Mouse (Mus musculus) adrenal gland, postnatal 10 days (tissue): Measurements from ENCODE around the gene H2al1a. TPM values are rescaled to one million over a fixed set of nuclear protein-coding genes. Genes with fewer than 3 reads are reported as not detected.
"Not testable (repeated sequence)": the region's sequence is repeated elsewhere in the genome, so short reads cannot be mapped to it uniquely, and the experiment has no call there.

Source experiments
- DNase-seq: peaks from one replicate; pipeline ENCODE4 v3.0.0; 2021; ENCODE audit warnings: mixed read lengths
- long read RNA-seq, 2 experiments: library from polyadenylated mRNA; stranded (forward); transcript quantifications; one replicate each; pipeline ENCODE4 v2.0.0; 2021
- total RNA-seq, 2 experiments: library from RNA; stranded (reverse); gene quantifications; 2 replicates each; pipeline ENCODE4 v1.2.3; 2021

Gene H2al1a
- total RNA-seq, result not detected
- long read RNA-seq, experiment 1, result 0 reads
- long read RNA-seq, experiment 2, result 0 reads

DNA sequence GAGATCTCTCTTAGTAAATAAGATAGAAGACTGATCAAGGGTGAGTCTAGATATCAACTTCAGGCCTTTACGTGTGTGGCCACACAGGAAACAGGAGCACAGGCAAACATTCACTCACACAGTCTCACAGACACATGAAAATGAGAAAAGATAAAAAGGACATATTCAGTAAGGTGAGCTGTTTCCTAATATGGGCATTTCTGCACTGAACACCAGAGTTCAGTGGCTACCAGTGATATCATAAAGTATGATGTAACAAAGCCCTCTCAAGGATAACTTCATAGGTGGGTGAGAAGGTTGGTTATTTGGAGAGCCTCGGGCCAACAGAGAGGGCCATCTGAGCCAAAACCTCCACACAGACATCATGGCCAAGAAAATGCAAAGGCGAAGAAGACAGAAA is at the start of gene H2al1a:
TSS of gene H2al1a (plus strand) at position 301 of the 400 bp plus-strand sequence.
- DNase-seq, result not testable (repeated sequence)

DNA sequence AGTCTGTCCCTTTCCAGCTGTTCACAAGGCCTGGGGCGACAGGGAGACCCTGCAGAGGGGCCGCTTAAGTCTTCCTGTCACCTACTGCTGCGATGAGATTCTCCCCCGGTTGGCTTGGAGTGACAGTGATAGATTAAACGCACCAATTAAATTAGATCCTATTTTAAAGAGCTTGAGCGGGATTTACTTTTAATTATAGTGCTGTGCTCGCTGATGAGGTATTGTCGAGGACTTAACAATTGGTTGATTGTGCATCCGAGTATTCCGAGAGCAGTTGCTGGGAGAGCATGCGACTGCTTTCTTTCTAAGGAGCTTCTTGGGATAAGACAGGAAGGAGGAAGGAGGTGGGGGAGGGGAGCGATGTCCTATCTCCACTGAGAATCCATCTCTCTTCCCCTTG is 48.9 kb upstream of the H2al1a start:
- no peak for DNase-seq

DNA sequence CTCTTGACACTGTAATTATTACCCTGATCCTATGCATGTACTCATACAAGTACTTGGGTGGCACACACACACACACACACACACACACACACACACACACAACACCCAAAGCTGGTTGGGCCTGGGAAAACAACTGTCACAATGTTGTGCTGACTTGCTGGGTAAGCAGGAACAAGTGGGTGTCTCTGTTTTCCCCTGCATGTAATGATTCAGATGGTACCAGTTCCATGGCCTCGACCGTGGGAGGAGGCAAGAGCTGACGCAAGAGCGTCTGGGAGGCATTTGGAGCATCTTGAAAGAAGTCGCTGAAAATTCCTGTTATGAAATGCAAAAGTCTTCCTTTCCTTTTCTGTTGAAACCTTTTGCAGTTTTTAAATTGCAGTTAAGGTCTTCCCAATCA is 45.0 kb upstream of the H2al1a start:
- peak; percentile 7 for DNase-seq

DNA sequence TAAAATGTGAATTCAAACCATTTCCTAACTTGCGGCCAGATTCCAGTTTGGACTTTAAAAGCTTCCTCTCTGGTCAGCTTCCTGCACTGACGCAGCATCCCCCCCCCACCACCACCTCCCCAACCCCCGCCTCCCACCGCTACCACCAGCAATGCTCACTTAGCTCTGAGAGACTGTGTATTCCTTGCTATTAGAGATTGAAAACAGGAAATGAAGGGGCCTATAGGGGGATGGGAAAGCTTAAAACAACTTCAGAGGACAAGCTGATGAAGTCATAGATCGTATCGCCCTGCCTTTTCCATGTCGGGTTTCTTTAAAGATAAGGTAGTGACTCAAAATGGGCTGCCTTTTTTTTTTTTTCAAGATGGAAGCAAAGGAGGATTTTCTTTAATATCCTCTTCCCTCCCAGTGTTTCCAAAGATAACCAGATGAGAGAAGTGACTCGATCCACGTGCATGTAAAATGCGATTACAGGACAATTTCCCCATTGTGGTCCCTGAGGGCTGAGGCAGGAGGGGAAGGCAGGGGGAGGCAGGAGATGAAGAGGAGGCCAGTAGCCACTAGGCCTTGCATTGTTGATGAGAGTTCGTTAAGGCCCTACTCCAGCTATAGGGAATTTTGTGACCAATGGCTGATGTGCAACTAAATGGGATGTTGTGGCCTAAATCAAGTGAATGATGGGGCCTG is 44.4 kb upstream of the H2al1a start:
- no peak for DNase-seq

DNA sequence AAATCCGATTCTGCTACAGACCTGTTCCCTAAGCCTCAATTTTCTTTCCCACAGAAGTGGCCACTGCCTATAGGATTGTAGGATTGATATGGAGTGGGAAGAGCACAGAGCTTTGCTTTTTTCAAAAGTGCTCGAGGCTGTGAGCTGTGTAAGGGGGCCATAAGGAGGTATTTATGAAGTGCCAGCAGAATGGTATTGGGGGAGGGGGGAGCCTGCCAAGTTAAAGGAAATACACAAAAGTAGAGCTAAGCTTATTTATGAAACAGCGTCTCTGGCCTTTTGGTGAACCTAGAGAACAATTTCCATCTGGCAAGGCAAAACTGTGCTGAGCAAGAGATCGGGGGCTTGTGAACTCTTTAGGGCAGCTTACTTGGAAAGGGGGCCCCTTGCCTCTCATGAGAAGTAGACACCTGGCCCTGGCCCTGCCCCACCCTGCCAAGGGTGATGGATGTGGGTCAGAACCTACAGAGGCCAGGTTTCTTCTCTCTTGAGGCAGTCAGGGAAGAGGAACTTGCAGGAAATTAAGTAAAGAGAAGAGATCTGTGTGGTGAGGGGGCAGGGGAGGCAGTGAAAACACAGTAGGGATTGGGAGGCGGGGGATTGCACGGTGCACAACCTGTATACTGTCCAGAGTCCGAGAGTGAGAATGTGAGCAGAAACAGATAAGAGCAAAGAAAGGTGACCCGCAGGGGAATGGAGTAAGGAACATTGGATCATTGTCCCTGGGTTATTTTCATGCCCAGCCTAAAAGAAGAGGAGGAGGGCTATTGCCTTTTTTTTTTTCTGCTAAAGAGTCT is 43.3 kb upstream of the H2al1a start:
- DNase-seq, result no peak

DNA sequence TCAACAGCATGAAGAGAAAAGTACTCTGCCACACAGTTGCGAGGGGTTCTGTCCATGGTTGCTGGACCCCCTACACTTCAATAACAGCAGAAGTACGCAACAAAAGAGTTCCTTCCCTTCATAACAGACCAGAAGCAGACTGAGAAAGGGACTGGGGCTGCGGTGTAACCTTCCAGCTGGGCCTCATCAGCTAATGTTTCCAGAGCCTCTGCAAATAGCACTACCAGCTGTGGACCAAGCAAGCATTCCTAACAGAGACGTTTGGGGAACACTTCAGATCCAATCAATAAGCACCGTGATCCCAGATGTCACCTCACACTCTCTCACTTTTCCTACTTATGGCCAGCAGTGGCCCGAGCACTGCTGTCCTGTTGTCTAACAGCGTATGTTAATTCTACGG is 34.1 kb upstream of the H2al1a start:
- no peak for DNase-seq

DNA sequence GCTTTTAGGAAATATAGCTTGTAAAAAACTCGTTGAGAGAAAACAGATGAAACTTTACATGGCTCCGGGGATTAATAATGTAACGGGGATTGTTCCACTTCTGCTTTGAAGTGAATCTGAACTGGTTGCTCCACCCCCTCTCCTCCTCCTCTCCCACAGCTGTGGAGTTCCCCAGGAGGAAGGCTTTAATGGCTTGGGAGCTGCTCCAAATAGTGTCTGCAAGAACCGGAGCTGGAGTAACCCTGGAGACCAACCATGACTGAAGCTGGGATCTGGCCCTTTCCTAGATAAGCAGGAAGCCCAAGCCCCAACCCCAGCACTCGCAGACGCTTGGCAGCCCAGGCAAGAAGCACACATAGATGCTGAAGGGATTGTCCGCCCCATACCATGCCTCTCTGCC is 31.3 kb upstream of the H2al1a start:
- peak; percentile 27 for DNase-seq

DNA sequence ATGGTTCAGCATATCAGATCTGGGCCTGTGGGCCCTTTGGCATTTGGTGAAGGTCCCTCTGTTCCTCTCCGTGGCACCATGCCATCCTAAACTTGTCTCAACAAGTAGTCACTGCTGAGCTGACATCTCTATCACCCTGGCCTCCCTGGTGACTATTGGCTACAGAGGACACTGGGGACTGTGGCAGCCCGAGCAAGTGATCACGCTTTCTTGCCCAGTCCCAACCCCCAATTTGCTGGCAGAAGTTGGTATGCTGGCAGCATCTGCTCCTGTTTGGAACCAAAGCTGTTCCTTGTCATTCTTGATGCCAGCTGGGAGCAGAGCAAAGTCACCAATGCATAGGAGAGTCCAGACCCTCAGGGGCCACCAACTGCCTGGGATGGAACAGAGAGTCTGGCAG is 30.0 kb upstream of the H2al1a start:
- DNase-seq, result peak; percentile 48

DNA sequence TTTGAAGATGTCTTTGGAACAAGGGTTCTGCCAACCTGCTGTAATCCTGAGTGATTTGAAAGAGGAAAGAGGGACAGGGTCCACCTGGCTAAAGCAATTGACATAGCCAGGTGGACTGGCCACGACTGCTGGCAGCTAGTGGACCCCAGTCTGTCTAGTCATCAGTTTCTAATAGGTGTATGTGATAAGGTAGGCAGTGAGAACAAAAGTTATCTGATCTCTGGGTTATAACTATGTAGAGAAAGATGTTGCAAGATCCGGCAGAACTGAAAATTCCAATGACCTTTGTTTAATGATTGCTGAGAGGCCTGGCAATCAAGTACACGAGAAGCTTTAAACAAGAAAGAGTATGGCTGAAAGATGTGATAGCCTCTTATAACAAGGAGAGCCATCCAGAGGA is 25.9 kb upstream of the H2al1a start:
- no peak for DNase-seq

DNA sequence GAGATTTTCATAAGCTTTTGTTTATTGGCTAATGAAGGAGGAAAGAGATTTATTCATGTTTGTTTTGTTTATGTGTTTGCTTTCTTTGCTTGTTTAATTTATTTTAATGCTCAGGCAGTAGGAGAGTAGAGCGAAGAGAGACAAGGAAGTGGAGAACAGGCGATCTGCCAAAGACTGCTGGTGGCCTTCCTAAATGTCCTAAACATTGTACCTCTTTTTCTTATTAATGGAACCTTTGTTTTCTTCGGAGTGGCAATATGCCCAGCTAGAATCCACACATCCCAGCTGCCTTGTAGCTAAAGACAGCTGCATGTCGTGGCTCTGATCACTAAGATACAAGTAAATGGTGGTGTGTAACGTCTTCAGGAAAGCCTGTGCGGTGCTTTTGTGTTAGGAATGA is 22.0 kb upstream of the H2al1a start:
- no peak for DNase-seq

DNA sequence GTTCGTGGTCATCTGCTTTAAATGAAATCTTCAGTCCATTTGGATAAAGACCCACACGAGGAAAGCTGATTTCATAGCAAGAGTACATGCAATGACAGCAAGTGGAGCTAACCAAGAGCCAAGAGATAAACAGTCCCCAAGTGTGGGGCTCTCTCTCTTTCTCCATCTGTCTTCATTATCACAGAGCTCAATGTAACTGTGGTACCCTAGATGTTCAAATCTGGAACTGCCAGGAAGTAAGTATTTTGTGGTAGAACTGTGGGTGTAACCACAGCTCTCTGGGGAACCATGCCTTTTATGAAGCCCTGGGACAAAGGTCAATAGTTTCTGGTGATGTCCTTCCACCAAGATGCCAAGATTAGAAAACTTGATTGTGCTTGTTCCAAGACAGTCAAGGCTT is 18.3 kb upstream of the H2al1a start:
- no peak for DNase-seq

DNA sequence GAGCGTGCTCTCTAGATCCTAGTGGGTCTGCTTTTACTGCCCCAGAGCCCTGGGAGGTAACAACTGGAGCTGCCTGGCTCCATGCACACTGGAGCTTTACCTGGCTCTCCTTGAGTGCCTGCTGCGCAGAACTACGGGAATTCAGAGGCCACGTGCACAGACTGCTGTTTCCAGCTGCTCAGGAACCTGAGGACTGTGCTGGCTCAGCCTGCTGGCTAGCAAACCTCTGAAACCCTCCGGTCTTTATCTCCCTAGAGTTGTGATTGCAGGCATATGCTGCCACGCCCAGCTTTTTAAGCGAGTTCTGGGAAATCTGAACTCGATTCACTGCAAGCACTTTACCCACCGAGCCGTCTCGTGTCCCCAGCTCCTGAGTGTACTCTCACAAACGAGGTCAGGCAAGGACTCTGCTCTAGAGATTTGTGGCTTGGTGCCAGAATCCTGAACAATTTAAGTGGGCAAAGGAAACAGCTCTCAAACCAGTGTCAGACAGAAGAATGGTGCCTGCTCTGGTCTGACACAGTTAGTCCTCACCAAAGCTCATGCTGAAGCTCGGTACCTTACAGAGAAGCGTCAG is 10.7 kb upstream of the H2al1a start:
- no peak for DNase-seq

DNA sequence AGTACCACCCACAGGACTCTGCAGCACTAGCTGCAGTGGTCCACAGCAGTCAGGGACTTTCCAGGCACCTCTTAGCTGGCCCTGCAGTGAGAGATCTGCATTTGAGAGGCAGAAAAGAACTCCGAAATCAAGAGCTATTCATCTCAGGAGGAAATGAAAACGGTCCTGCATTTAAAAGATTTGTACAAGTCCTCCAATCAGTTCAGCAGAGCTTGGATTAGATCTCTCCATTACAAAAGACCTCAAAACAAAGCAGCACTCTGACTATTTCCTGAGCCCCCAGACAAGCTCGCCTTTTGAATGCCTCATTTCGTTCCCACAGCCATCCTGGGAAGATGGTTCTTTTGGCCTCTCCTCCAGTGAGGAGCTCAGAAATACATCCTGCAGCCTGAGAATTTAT is 9.8 kb upstream of the H2al1a start:
- no peak for DNase-seq

DNA sequence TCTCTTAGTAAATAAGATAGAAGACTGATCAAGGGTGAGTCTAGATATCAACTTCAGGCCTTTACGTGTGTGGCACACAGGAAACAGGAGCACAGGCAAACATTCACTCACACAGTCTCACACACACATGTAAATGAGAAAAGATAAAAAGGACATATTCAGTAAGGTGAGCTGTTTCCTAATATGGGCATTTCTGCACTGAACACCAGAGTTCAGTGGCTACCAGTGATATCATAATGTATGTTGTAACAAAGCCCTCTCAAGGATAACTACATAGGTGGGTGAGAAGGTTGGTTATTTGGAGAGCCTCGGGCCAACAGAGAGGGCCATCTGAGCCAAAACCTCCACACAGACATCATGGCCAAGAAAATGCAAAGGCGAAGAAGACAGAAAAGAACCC is 3.1 kb downstream of the H2al1a start, which contains the start of gene H2al1b:
TSS of gene H2al1b (plus strand) at position 301 of the 400 bp plus-strand sequence.
- DNase-seq, result not testable (repeated sequence)

DNA sequence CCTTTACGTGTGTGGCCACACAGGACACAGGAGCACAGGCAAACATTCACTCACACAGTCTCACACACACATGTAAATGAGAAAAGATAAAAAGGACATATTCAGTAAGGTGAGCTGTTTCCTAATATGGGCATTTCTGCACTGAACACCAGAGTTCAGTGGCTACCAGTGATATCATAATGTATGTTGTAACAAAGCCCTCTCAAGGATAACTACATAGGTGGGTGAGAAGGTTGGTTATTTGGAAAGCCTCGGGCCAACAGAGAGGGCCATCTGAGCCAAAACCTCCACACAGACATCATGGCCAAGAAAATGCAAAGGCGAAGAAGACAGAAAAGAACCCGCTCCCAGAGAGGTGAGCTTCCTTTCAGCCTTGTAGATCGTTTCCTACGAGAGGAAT is 6.3 kb downstream of the H2al1a start, which contains the start of gene H2al1c:
TSS of gene H2al1c (plus strand) at position 301 of the 400 bp plus-strand sequence.
- DNase-seq, result not testable (repeated sequence)

DNA sequence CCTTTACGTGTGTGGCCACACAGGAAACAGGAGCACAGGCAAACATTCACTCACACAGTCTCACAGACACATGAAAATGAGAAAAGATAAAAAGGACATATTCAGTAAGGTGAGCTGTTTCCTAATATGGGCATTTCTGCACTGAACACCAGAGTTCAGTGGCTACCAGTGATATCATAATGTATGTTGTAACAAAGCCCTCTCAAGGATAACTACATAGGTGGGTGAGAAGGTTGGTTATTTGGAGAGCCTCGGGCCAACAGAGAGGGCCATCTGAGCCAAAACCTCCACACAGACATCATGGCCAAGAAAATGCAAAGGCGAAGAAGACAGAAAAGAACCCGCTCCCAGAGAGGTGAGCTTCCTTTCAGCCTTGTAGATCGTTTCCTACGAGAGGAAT is 9.5 kb downstream of the H2al1a start, which contains the start of gene H2al1d:
TSS of gene H2al1d (plus strand) at position 301 of the 400 bp plus-strand sequence.
- not testable (repeated sequence) for DNase-seq

DNA sequence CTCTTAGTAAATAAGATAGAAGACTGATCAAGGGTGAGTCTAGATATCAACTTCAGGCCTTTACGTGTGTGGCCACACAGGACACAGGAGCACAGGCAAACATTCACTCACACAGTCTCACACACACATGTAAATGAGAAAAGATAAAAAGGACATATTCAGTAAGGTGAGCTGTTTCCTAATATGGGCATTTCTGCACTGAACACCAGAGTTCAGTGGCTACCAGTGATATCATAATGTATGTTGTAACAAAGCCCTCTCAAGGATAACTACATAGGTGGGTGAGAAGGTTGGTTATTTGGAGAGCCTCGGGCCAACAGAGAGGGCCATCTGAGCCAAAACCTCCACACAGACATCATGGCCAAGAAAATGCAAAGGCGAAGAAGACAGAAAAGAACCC is 12.6 kb downstream of the H2al1a start, which contains the start of gene H2al1e:
TSS of gene H2al1e (plus strand) at position 301 of the 400 bp plus-strand sequence.
- not testable (repeated sequence) for DNase-seq

DNA sequence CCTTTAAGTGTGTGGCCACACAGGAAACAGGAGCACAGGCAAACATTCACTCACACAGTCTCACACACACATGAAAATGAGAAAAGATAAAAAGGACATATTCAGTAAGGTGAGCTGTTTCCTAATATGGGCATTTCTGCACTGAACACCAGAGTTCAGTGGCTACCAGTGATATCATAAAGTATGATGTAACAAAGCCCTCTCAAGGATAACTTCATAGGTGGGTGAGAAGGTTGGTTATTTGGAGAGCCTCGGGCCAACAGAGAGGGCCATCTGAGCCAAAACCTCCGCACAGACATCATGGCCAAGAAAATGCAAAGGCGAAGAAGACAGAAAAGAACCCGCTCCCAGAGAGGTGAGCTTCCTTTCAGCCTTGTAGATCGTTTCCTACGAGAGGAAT is 15.8 kb downstream of the H2al1a start, which contains the start of gene H2al1f:
TSS of gene H2al1f (plus strand) at position 301 of the 400 bp plus-strand sequence.
- not testable (repeated sequence) for DNase-seq

DNA sequence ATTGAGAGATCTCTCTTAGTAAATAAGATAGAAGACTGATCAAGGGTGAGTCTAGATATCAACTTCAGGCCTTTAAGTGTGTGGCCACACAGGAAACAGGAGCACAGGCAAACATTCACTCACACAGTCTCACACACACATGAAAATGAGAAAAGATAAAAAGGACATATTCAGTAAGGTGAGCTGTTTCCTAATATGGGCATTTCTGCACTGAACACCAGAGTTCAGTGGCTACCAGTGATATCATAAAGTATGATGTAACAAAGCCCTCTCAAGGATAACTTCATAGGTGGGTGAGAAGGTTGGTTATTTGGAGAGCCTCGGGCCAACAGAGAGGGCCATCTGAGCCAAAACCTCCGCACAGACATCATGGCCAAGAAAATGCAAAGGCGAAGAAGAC is 18.9 kb downstream of the H2al1a start, which contains the start of gene H2al1g:
TSS of gene H2al1g (plus strand) at position 301 of the 400 bp plus-strand sequence.
- DNase-seq, result not testable (repeated sequence)

DNA sequence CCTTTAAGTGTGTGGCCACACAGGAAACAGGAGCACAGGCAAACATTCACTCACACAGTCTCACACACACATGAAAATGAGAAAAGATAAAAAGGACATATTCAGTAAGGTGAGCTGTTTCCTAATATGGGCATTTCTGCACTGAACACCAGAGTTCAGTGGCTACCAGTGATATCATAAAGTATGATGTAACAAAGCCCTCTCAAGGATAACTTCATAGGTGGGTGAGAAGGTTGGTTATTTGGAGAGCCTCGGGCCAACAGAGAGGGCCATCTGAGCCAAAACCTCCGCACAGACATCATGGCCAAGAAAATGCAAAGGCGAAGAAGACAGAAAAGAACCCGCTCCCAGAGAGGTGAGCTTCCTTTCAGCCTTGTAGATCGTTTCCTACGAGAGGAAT is 22.1 kb downstream of the H2al1a start, which contains the start of gene H2al1h:
TSS of gene H2al1h (plus strand) at position 301 of the 400 bp plus-strand sequence.
- DNase-seq, result not testable (repeated sequence)

DNA sequence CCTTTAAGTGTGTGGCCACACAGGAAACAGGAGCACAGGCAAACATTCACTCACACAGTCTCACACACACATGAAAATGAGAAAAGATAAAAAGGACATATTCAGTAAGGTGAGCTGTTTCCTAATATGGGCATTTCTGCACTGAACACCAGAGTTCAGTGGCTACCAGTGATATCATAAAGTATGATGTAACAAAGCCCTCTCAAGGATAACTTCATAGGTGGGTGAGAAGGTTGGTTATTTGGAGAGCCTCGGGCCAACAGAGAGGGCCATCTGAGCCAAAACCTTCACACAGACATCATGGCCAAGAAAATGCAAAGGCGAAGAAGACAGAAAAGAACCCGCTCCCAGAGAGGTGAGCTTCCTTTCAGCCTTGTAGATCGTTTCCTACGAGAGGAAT is 25.3 kb downstream of the H2al1a start, which contains the start of gene H2al1i:
TSS of gene H2al1i (plus strand) at position 301 of the 400 bp plus-strand sequence.
- not testable (repeated sequence) for DNase-seq

DNA sequence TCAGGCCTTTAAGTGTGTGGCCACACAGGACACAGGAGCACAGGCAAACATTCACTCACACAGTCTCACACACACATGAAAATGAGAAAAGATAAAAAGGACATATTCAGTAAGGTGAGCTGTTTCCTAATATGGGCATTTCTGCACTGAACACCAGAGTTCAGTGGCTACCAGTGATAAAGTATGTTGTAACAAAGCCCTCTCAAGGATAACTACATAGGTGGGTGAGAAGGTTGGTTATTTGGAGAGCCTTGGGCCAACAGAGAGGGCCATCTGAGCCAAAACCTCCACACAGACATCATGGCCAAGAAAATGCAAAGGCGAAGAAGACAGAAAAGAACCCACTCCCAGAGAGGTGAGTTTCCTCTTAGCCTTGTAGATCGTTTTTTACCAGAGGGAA is 28.5 kb downstream of the H2al1a start, which contains the start of gene H2al1j:
TSS of gene H2al1j (plus strand) at position 301 of the 400 bp plus-strand sequence.
- not testable (repeated sequence) for DNase-seq
